In genomic region chr6:120546973-120547372, GRCm38 (mm10) we compare ENCODE assay signal across 22 mouse cellular contexts. TPM values are rescaled to one million over a fixed set of nuclear protein-coding genes. Genes with fewer than 3 reads are reported as not detected.
DNase-seq lines count a peak whose midpoint lies in the region; ATAC-seq and TF ChIP-seq lines count a peak whose summit lies in the region.
"Had no signal": no experiment of that assay in that cellular context is flagged by ENCODE, and none has a peak within 500 bp of the region (broad histone marks: within the 10 kb centered on the region; RNA-seq: fewer than 3 reads in every experiment).

No protein-coding gene starts in this region.

- H3K9ac ChIP-seq in heart, embryonic 14.5 days (ENCODE audit: low read length), result no peak overlapping the region
- H3K9ac ChIP-seq in lung, embryonic 16.5 days (ENCODE audit: low read length), result no peak overlapping the region
- H3K9ac ChIP-seq in lung, postnatal 0 days (replicated peaks; ENCODE audit: low read depth), result no peak overlapping the region
- H3K9ac ChIP-seq in forebrain, embryonic 15.5 days (replicated peaks), result no peak overlapping the region
- H3K9ac ChIP-seq: embryonic facial prominence, embryonic 12.5 days; hindbrain, embryonic 12.5 days; lung, embryonic 15.5 days; midbrain, embryonic 13.5 days; neural tube, embryonic 13.5 days had no signal

- H3K9me3 ChIP-seq in heart, embryonic 14.5 days (ENCODE audit: control insufficient read depth, low read length), result no peaks in the 10 kb centered on the region
- no peaks in the 10 kb centered on the region for H3K9me3 ChIP-seq in lung, embryonic 16.5 days (ENCODE audit: control insufficient read depth, low read length)
- no peaks in the 10 kb centered on the region for H3K9me3 ChIP-seq in lung, postnatal 0 days (ENCODE audit: low read length)
- H3K9me3 ChIP-seq in forebrain, embryonic 15.5 days, result no peaks in the 10 kb centered on the region
- no peaks in the 10 kb centered on the region for H3K9me3 ChIP-seq in limb, embryonic 10.5 days (replicated peaks)
- H3K9me3 ChIP-seq: embryonic facial prominence, embryonic 12.5 days; hindbrain, embryonic 12.5 days; lung, embryonic 15.5 days; midbrain, embryonic 13.5 days; neural tube, embryonic 13.5 days had no signal

- no peaks in the 10 kb centered on the region for H3K36me3 ChIP-seq in heart, embryonic 14.5 days (ENCODE audit: control insufficient read depth, insufficient read depth, low read length)
- H3K36me3 ChIP-seq in lung, embryonic 16.5 days (ENCODE audit: control insufficient read depth, insufficient read depth, low read length), result no peaks in the 10 kb centered on the region
- H3K36me3 ChIP-seq in lung, postnatal 0 days (ENCODE audit: insufficient read depth, low read length), result no peaks in the 10 kb centered on the region
- no peaks in the 10 kb centered on the region for H3K36me3 ChIP-seq in forebrain, embryonic 15.5 days
- no peaks in the 10 kb centered on the region for H3K36me3 ChIP-seq in limb, embryonic 10.5 days
- H3K36me3 ChIP-seq: embryonic facial prominence, embryonic 12.5 days; hindbrain, embryonic 12.5 days; lung, embryonic 15.5 days; midbrain, embryonic 13.5 days; neural tube, embryonic 13.5 days had no signal

- peaks cover 8% of the 10 kb centered on the region in 2 experiments; a peak in 3 of 4 replicates for H3K4me1 ChIP-seq in heart, embryonic 14.5 days (ENCODE audit: control insufficient read depth in 2 of 2, insufficient read depth in 2 of 2, low read length in 2 of 2)
- H3K4me1 ChIP-seq in lung, embryonic 16.5 days (replicated peaks; ENCODE audit: control insufficient read depth, insufficient read depth, low read length), result no peaks in the 10 kb centered on the region
- no peaks in the 10 kb centered on the region for H3K4me1 ChIP-seq in lung, postnatal 0 days (ENCODE audit: insufficient read depth, low read depth, low read length)
- peaks cover 6% of the 10 kb centered on the region for H3K4me1 ChIP-seq in forebrain, embryonic 15.5 days
- H3K4me1 ChIP-seq in limb, embryonic 10.5 days, result peaks cover 16% of the 10 kb centered on the region
- H3K4me1 ChIP-seq: embryonic facial prominence, embryonic 12.5 days; lung, embryonic 15.5 days had no signal

- H3K27me3 ChIP-seq in heart, embryonic 14.5 days (ENCODE audit: control insufficient read depth, insufficient read depth, low read length), result no peaks in the 10 kb centered on the region
- H3K27me3 ChIP-seq in lung, embryonic 16.5 days (ENCODE audit: control insufficient read depth, insufficient read depth, low read depth, low read length), result no peaks in the 10 kb centered on the region
- H3K27me3 ChIP-seq in lung, postnatal 0 days (replicated peaks; ENCODE audit: insufficient read depth, low read length), result no peaks in the 10 kb centered on the region
- no peaks in the 10 kb centered on the region for H3K27me3 ChIP-seq in forebrain, embryonic 15.5 days
- no peaks in the 10 kb centered on the region for H3K27me3 ChIP-seq in limb, embryonic 10.5 days (ENCODE audit: low read depth, poor library complexity, severe bottlenecking)
- H3K27me3 ChIP-seq: embryonic facial prominence, embryonic 12.5 days; hindbrain, embryonic 12.5 days; lung, embryonic 15.5 days; midbrain, embryonic 13.5 days; neural tube, embryonic 13.5 days had no signal

- no peak overlapping the region for H3K27ac ChIP-seq in heart, embryonic 14.5 days (replicated peaks in 1 of 2; ENCODE audit: control insufficient read depth in 1 of 2, insufficient read depth in 1 of 2, low read depth in 2 of 2, low read length in 2 of 2)
- H3K27ac ChIP-seq in lung, embryonic 16.5 days (ENCODE audit: low read length), result no peak overlapping the region
- no peak overlapping the region for H3K27ac ChIP-seq in lung, postnatal 0 days (ENCODE audit: low read length)
- 0 out of 2 replicates have a peak overlapping the region, but pooled peaks have one; percentile 11 for H3K27ac ChIP-seq in forebrain, embryonic 15.5 days (replicated peaks)
- no peak overlapping the region for H3K27ac ChIP-seq in limb, embryonic 10.5 days
- H3K27ac ChIP-seq: embryonic facial prominence, embryonic 12.5 days; hindbrain, embryonic 12.5 days; lung, embryonic 15.5 days; midbrain, embryonic 13.5 days; neural tube, embryonic 13.5 days had no signal

- TF ChIP-seq EP300 in lung, postnatal 0 days (IDR thresholded peaks at IDR 0.05), result no peak

- WGBS in heart, embryonic 14.5 days, result 78% methylated on average over 4 of the region's 4 CpGs
- WGBS in lung, embryonic 16.5 days, result 59% methylated on average over 4 of the region's 4 CpGs
- 56% methylated on average over 4 of the region's 4 CpGs for WGBS in lung, postnatal 0 days
- WGBS in forebrain, embryonic 15.5 days, result 59% methylated on average over 4 of the region's 4 CpGs
- WGBS in limb, embryonic 10.5 days, result 91% methylated on average over 4 of the region's 4 CpGs

- no peak overlapping the region for H3K4me2 ChIP-seq in heart, embryonic 14.5 days (ENCODE audit: low read length)
- no peak overlapping the region for H3K4me2 ChIP-seq in lung, embryonic 16.5 days (ENCODE audit: low read depth, low read length)
- no peak overlapping the region for H3K4me2 ChIP-seq in lung, postnatal 0 days (replicated peaks; ENCODE audit: low read depth, low read length)
- H3K4me2 ChIP-seq in forebrain, embryonic 15.5 days (replicated peaks), result no peak overlapping the region
- H3K4me2 ChIP-seq: embryonic facial prominence, embryonic 12.5 days; hindbrain, embryonic 12.5 days; lung, embryonic 15.5 days; midbrain, embryonic 13.5 days; neural tube, embryonic 13.5 days had no signal

- H3K4me3 ChIP-seq in heart, embryonic 14.5 days (ENCODE audit: control insufficient read depth in 1 of 2, insufficient read depth in 1 of 2, low read depth in 1 of 2, low read length in 2 of 2), result no peak overlapping the region
- H3K4me3 ChIP-seq in lung, embryonic 16.5 days (ENCODE audit: low read length), result no peak overlapping the region
- no peak overlapping the region for H3K4me3 ChIP-seq in lung, postnatal 0 days (ENCODE audit: low read depth, low read length)
- no peak overlapping the region for H3K4me3 ChIP-seq in forebrain, embryonic 15.5 days
- no peak overlapping the region for H3K4me3 ChIP-seq in limb, embryonic 10.5 days
- H3K4me3 ChIP-seq: embryonic facial prominence, embryonic 12.5 days; erythroblast, embryonic 14.5 days; hindbrain, embryonic 12.5 days; lung, embryonic 15.5 days; midbrain, embryonic 13.5 days; neural tube, embryonic 13.5 days had no signal

- no peak for TF ChIP-seq CTCF in lung, postnatal 0 days (IDR thresholded peaks at IDR 0.05)

- ATAC-seq in heart, embryonic 14.5 days (ENCODE audit: insufficient number of reproducible peaks, insufficient read depth, low FRiP score, low read depth), result peak; percentile 64; the same call in 1 of the 2 replicates
- ATAC-seq in lung, embryonic 16.5 days (ENCODE audit: low read depth), result peak; percentile 26
- ATAC-seq in lung, postnatal 0 days, result no peak
- peak; percentile 71 for ATAC-seq in forebrain, embryonic 15.5 days (replicated peaks)
- ATAC-seq: midbrain, embryonic 13.5 days had no signal

- intact Hi-C loops in heart, postnatal 25 days (cut with DNase I), result no loop called here

- no peak for DNase-seq in heart, postnatal 25 days (ENCODE audit: low spot score)
- DNase-seq in lung, postnatal 0 days (ENCODE audit: low spot score), result no peak
- no peak for DNase-seq in limb, embryonic 10.5 days (ENCODE audit: low spot score)
- no peak for DNase-seq in right cerebral cortex, postnatal 36 days (ENCODE audit: low spot score in 2 of 2)
- DNase-seq: adrenal gland, adult 2 months; cerebellum, adult 9-10 months; gastrocnemius, postnatal 14 days; kidney, adult 8-10 months; kidney, postnatal 36 days had no signal

RNA-seq across cellular contexts. Expression of gene Hdhd5, which starts 15.9 kb away (rescaled TPM):
- polyA plus RNA-seq in heart, embryonic 14.5 days (2014; fragmentation: Nextera tagmentation; extraction: Ambion mirVana), result 11.7 and 14.1 TPM in 2 replicates
- 10 to 100 TPM; 19.6 to 21.5 TPM for total RNA-seq in heart, postnatal 25 days (2021)
- 16.4 and 16.7 TPM in 2 replicates for polyA plus RNA-seq in lung, embryonic 16.5 days (2015; fragmentation: Nextera tagmentation; extraction: Ambion mirVana)
- polyA plus RNA-seq in lung, postnatal 0 days (2015; fragmentation: Nextera tagmentation; extraction: Ambion mirVana), result 10.1 and 10.5 TPM in 2 replicates
- 16.8 and 18.2 TPM in 2 replicates for polyA plus RNA-seq in forebrain, embryonic 15.5 days (2015; fragmentation: Nextera tagmentation; extraction: Ambion mirVana)
- polyA plus RNA-seq in limb, embryonic 10.5 days (2016; fragmentation: Nextera tagmentation; extraction: Ambion mirVana), result 24.4 and 26.3 TPM in 2 replicates

RNA-seq across cellular contexts. Expression of gene Tmem121b, which starts 53.4 kb away (rescaled TPM):
- polyA plus RNA-seq in heart, embryonic 14.5 days (2014; fragmentation: Nextera tagmentation; extraction: Ambion mirVana), result 0.04 and 0.07 TPM in 2 replicates
- not detected for total RNA-seq in heart, postnatal 25 days (2021)
- 0.10 and 0.14 TPM in 2 replicates for polyA plus RNA-seq in lung, embryonic 16.5 days (2015; fragmentation: Nextera tagmentation; extraction: Ambion mirVana)
- 0.52 and 0.58 TPM in 2 replicates for polyA plus RNA-seq in lung, postnatal 0 days (2015; fragmentation: Nextera tagmentation; extraction: Ambion mirVana)
- 3.5 and 3.6 TPM in 2 replicates for polyA plus RNA-seq in forebrain, embryonic 15.5 days (2015; fragmentation: Nextera tagmentation; extraction: Ambion mirVana)
- 0.10 and 0.18 TPM in 2 replicates for polyA plus RNA-seq in limb, embryonic 10.5 days (2016; fragmentation: Nextera tagmentation; extraction: Ambion mirVana)
- total RNA-seq: heart, adult 8-10 months; liver, adult 2 months; megakaryocyte, adult 5-6 weeks had no signal
- polyA plus RNA-seq: erythroblast, embryonic 14.5 days; heart, postnatal 0 days; liver, adult 2 months had no signal
